Mouse (Mus musculus): ENCODE results near the gene Car12. TPM values are rescaled to one million over a fixed set of nuclear protein-coding genes. Genes with fewer than 3 reads are reported as not detected.
A peak's percentile ranks its signal among the peaks of the same experiment; 100 is the strongest.
"Not testable (repeated sequence)": the region's sequence is repeated elsewhere in the genome, so short reads cannot be mapped to it uniquely, and the experiment has no call there.

Car12 gene
- polyA plus RNA-seq, 1 experiment from 2014 or later, result 6.4 TPM

GRCm38 (mm10) chr9:66794629-66795463 lies 81.4 kb downstream of the Car12 start:
- H3K36me3 ChIP-seq, result peaks cover 7% of the 10 kb centered on the region; the same call in 1 of the 2 replicates
- WGBS, result 2% methylated on average over 43 of the region's 43 CpGs
- peak overlapping the region; percentile 70 for H3K4me3 ChIP-seq
- H3K4me1 ChIP-seq, result peaks cover 15% of the 10 kb centered on the region
- H3K4me2 ChIP-seq (replicated peaks), result peak overlapping the region; percentile 64
- H3K9ac ChIP-seq (replicated peaks), result peak overlapping the region; percentile 84
- ATAC-seq (replicated peaks), result peak; percentile 72
- no peaks in the 10 kb centered on the region for H3K9me3 ChIP-seq
- H3K27me3 ChIP-seq, result no peaks in the 10 kb centered on the region
- H3K27ac ChIP-seq (replicated peaks), result peak overlapping the region; percentile 85

GRCm38 (mm10) chr9:66795464-66796324 lies 82.2 kb downstream of the Car12 start, which contains the start of gene Aph1b:
Aph1b (minus strand) TSS chr9:66795490.
- H3K4me2 ChIP-seq (replicated peaks), result peak within 1 kb of the TSS; percentile 64
- peak; percentile 99 for ATAC-seq (replicated peaks)
- H3K4me3 ChIP-seq, result peak within 1 kb of the TSS; percentile 70
- H3K9me3 ChIP-seq, result no peaks in the 10 kb centered on the region
- no peaks in the 10 kb centered on the region for H3K27me3 ChIP-seq
- H3K27ac ChIP-seq (replicated peaks), result peak within 1 kb of the TSS; percentile 85
- H3K9ac ChIP-seq (replicated peaks), result peak within 1 kb of the TSS; percentile 84
- peaks cover 15% of the 10 kb centered on the region for H3K4me1 ChIP-seq
- no peaks in the 10 kb centered on the region for H3K36me3 ChIP-seq
- under 1% methylated on average over 42 of the region's 42 CpGs for WGBS

- H3K9ac ChIP-seq (replicated peaks), result peak within 1 kb of the TSS; percentile 84
- 78% methylated on average over 5 of the region's 5 CpGs for WGBS
- H3K4me2 ChIP-seq (replicated peaks), result peak within 1 kb of the TSS; percentile 64
- H3K36me3 ChIP-seq, result no peaks in the 10 kb centered on the region
- H3K27me3 ChIP-seq, result no peaks in the 10 kb centered on the region
- no peaks in the 10 kb centered on the region for H3K9me3 ChIP-seq
- H3K4me3 ChIP-seq, result peak within 1 kb of the TSS; percentile 70
- no peak for ATAC-seq (replicated peaks)
- H3K4me1 ChIP-seq, result peaks cover 15% of the 10 kb centered on the region
- H3K27ac ChIP-seq (replicated peaks), result peak within 1 kb of the TSS; percentile 85
Observed at GRCm38 (mm10) chr9:66796739-66797138, 83.3 kb downstream of the Car12 start, which contains the start of gene Gm10647. Gm10647 (plus strand) TSS chr9:66797039.

DNA sequence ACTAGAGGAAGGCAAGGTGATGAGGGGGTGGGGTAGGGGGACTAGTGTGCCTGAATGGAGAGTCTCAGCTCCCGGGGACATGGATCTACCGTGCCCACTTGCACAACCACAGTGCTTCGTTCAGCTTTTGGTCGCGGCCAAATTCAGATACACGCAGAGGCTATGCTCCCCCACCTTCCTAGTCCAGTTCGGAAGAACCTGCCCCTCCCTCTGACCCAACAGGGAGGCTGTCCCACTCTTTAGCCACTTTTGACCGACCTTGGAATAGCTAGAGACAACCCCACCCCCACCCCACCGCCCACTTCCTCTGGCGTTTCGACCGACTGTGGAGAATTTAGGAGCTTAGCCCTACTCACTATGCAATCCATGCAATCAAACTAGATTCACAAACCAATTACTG lies 88.5 kb downstream of the Car12 start:
- 53% methylated on average over 12 of the region's 12 CpGs for WGBS
- ATAC-seq (replicated peaks), result no peak
- H3K36me3 ChIP-seq, result no peaks in the 10 kb centered on the region

GRCm38 (mm10) chr9:66805951-66806350 lies 92.5 kb downstream of the Car12 start:
- not testable (repeated sequence) for H3K9me3 ChIP-seq; H3K27ac ChIP-seq (replicated peaks); H3K36me3 ChIP-seq; ATAC-seq (replicated peaks); H3K27me3 ChIP-seq; H3K4me1 ChIP-seq
- peak overlapping the region; percentile 31 for H3K9ac ChIP-seq (replicated peaks)
- H3K4me2 ChIP-seq (replicated peaks), result peak overlapping the region; percentile 49
- WGBS, result 2% methylated on average over 30 of the region's 37 CpGs
- peak overlapping the region; percentile 35 for H3K4me3 ChIP-seq

More for the DNA sequence above, 88.5 kb downstream of the Car12 start:
- Histone ChIP-seq H3K4me3 (no peak overlapping the region), H3K4me1 (no peaks in the 10 kb centered on the region), H3K27me3 (peaks cover 6% of the 10 kb centered on the region; the same call in 1 of the 2 replicates), H3K9ac (replicated peaks) (no peak overlapping the region), H3K27ac (replicated peaks) (no peak overlapping the region), H3K4me2 (replicated peaks) (no peak overlapping the region), H3K9me3 (no peaks in the 10 kb centered on the region)

DNA sequence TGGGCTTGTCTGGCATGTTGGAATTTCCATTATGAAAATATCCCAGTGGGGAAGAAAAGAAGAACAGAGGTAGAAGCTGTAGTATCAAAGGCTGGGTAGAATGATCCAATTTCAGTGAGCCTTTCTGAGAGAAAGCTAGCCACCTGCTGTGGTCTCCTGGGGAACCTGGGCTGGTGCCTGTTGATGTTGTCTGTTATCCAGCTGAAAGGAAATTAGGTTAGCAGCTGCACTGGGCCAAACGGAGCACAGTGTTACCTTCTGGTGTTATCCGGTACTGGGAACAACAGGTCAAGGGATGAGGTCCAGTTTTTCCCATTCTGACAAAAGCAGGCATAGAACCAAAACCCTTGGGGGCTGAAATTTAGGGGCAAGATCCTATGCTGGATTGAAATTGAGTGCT lies 99.9 kb downstream of the Car12 start:
- Histone ChIP-seq H3K4me3 (no peak overlapping the region), H3K36me3 (no peaks in the 10 kb centered on the region), H3K9me3 (no peaks in the 10 kb centered on the region), H3K4me1 (no peaks in the 10 kb centered on the region), H3K9ac (replicated peaks) (no peak overlapping the region), H3K4me2 (replicated peaks) (no peak overlapping the region), H3K27me3 (no peaks in the 10 kb centered on the region), H3K27ac (replicated peaks) (no peak overlapping the region)
- ATAC-seq (replicated peaks), result no peak
- 6% methylated on average over 2 of the region's 2 CpGs for WGBS

Other genes starting within 250 kb of the Car12 start
- gene Fbxl22, start 199.1 kb upstream of the Car12 start, polyA plus RNA-seq (2015; fragmentation: Nextera tagmentation; extraction: Ambion mirVana), result 1.6 and 1.9 TPM in 2 replicates
- 107 and 110 TPM in 2 replicates for gene Usp3, start 120.5 kb upstream of the Car12 start, polyA plus RNA-seq (2015; fragmentation: Nextera tagmentation; extraction: Ambion mirVana)
- 30.0 and 31.8 TPM in 2 replicates for gene Aph1b, start 81.8 kb downstream of the Car12 start, polyA plus RNA-seq (2015; fragmentation: Nextera tagmentation; extraction: Ambion mirVana)
- gene Gm10647, start 83.4 kb downstream of the Car12 start, polyA plus RNA-seq (2015; fragmentation: Nextera tagmentation; extraction: Ambion mirVana), result 0.48 and 0.52 TPM in 2 replicates
- gene Aph1c, start 121.0 kb downstream of the Car12 start, polyA plus RNA-seq (2015; fragmentation: Nextera tagmentation; extraction: Ambion mirVana), result 1.7 and 3.0 TPM in 2 replicates
- 39.7 and 40.6 TPM in 2 replicates for gene Rab8b, start 206.0 kb downstream of the Car12 start, polyA plus RNA-seq (2015; fragmentation: Nextera tagmentation; extraction: Ambion mirVana)
- 333 and 363 TPM in 2 replicates for gene Rps27l, start 232.4 kb downstream of the Car12 start, polyA plus RNA-seq (2015; fragmentation: Nextera tagmentation; extraction: Ambion mirVana)